Mouse (Mus musculus): ENCODE results near the gene Knstrn.

The Knstrn gene

GRCm38 (mm10) chr2:118851756-118852155 is 38.0 kb downstream of the Knstrn start:
- intact Hi-C loops (cut with DNase I) = no loop called here

GRCm38 (mm10) chr2:118861454-118862339 is 47.9 kb downstream of the Knstrn start, which contains the start of gene Ivd:
TSS of gene Ivd (plus strand) at chr2:118861954.
- intact Hi-C loops (cut with DNase I) = no loop called here

- intact Hi-C loops (cut with DNase I) = no loop called here
Observed at GRCm38 (mm10) chr2:118862340-118862675, 48.5 kb downstream of the Knstrn start.

GRCm38 (mm10) chr2:118870601-118871000 is 56.8 kb downstream of the Knstrn start:
- intact Hi-C loops (cut with DNase I) = no loop called here

- intact Hi-C loops (cut with DNase I) = no loop called here
Observed at GRCm38 (mm10) chr2:118871032-118871431, 57.2 kb downstream of the Knstrn start.

- intact Hi-C loops (cut with DNase I) = no loop called here
Observed at GRCm38 (mm10) chr2:118873018-118873417, 59.2 kb downstream of the Knstrn start.

GRCm38 (mm10) chr2:118873890-118874430 is 60.2 kb downstream of the Knstrn start:
- intact Hi-C loops (cut with DNase I) = no loop called here

GRCm38 (mm10) chr2:118875316-118875715 is 61.5 kb downstream of the Knstrn start:
- intact Hi-C loops (cut with DNase I) = no loop called here

- intact Hi-C loops (cut with DNase I) = no loop called here
Observed at GRCm38 (mm10) chr2:118876453-118876852, 62.6 kb downstream of the Knstrn start.

- intact Hi-C loops (cut with DNase I) = loop anchor here (5.0 kb wide), 3 partner anchors 89 to 244 kb away; no protein-coding TSS in a partner anchor
Observed at GRCm38 (mm10) chr2:118881019-118881418, 67.2 kb downstream of the Knstrn start.

- intact Hi-C loops (cut with DNase I) = loop anchor here (2.0 to 5.0 kb wide), 4 partner anchors 90 to 245 kb away; no protein-coding TSS in a partner anchor
Observed at GRCm38 (mm10) chr2:118881956-118882355, 68.2 kb downstream of the Knstrn start.

GRCm38 (mm10) chr2:118882840-118883679 is 69.3 kb downstream of the Knstrn start:
- intact Hi-C loops (cut with DNase I) = loop anchor here (2.0 to 5.0 kb wide), 4 partner anchors 91 to 246 kb away; no protein-coding TSS in a partner anchor

GRCm38 (mm10) chr2:118887440-118887839 is 73.6 kb downstream of the Knstrn start:
- intact Hi-C loops (cut with DNase I) = no loop called here

GRCm38 (mm10) chr2:118887845-118888548 is 74.2 kb downstream of the Knstrn start:
- intact Hi-C loops (cut with DNase I) = no loop called here

GRCm38 (mm10) chr2:118891173-118891572 is 77.4 kb downstream of the Knstrn start:
- intact Hi-C loops (cut with DNase I) = no loop called here

GRCm38 (mm10) chr2:118895990-118896913 is 82.4 kb downstream of the Knstrn start:
- intact Hi-C loops (cut with DNase I) = no loop called here

- intact Hi-C loops (cut with DNase I) = no loop called here
Observed at GRCm38 (mm10) chr2:118896914-118897291, 83.1 kb downstream of the Knstrn start.

- intact Hi-C loops (cut with DNase I) = no loop called here
Observed at GRCm38 (mm10) chr2:118897392-118897791, 83.6 kb downstream of the Knstrn start.

- intact Hi-C loops (cut with DNase I) = no loop called here
Observed at GRCm38 (mm10) chr2:118897808-118898207, 84.0 kb downstream of the Knstrn start.

- intact Hi-C loops (cut with DNase I) = no loop called here
Observed at GRCm38 (mm10) chr2:118898771-118899170, 85.0 kb downstream of the Knstrn start.

Measured in adrenal gland (tissue).